Mouse (Mus musculus): ENCODE data around the gene Cd83. TPM values are rescaled to one million over a fixed set of nuclear protein-coding genes. Genes with fewer than 3 reads are reported as not detected.

Cd83 gene
- polyA plus RNA-seq (2017; shearing (Covaris generic)): 348 TPM

GRCm38 (mm10) chr13:43784725-43785711 is at the start of gene Cd83:
Gene Cd83, plus strand, starts transcription at chr13:43784775.

Other genes with a start within 250 kb of the Cd83 start
- 9.4 TPM for gene Mcur1, start 224.6 kb upstream of the Cd83 start, polyA plus RNA-seq (2017; shearing (Covaris generic))
- gene Rnf182, start 169.1 kb upstream of the Cd83 start, polyA plus RNA-seq (2017; shearing (Covaris generic)): not detected